Mouse (Mus musculus) kidney, adult 9 months (tissue): ENCODE measurements around the gene Akap8l.

Experiments used
- DNase-seq: peaks from one replicate; pipeline ENCODE4 v3.0.0; 2022

Akap8l gene

GRCm38 (mm10) chr17:32356766-32357760 lies 6.7 kb upstream of the Akap8l start:
- DNase-seq: no peak

- no peak for DNase-seq
Measured at GRCm38 (mm10) chr17:32356281-32356680, 5.9 kb upstream of the Akap8l start.

- no peak for DNase-seq
Measured at GRCm38 (mm10) chr17:32355031-32355430, 4.6 kb upstream of the Akap8l start.

GRCm38 (mm10) chr17:32354211-32354610 lies 3.8 kb upstream of the Akap8l start:
- DNase-seq: no peak

GRCm38 (mm10) chr17:32353696-32354095 lies 3.3 kb upstream of the Akap8l start:
- peak; percentile 98 for DNase-seq

GRCm38 (mm10) chr17:32351726-32352125 lies 1.3 kb upstream of the Akap8l start:
- no peak for DNase-seq

- DNase-seq: no peak
Measured at GRCm38 (mm10) chr17:32351269-32351668, 862 bp upstream of the Akap8l start.

- no peak for DNase-seq
Measured at GRCm38 (mm10) chr17:32349851-32350381, 491 bp downstream of the Akap8l start.

GRCm38 (mm10) chr17:32349037-32349732 lies 1.2 kb downstream of the Akap8l start:
- peak; percentile 42 for DNase-seq

- no peak for DNase-seq
Measured at GRCm38 (mm10) chr17:32348406-32348805, 2.0 kb downstream of the Akap8l start.

- DNase-seq: no peak
Measured at GRCm38 (mm10) chr17:32341102-32341501, 9.3 kb downstream of the Akap8l start.

GRCm38 (mm10) chr17:32340110-32340509 lies 10.3 kb downstream of the Akap8l start:
- DNase-seq: no peak

GRCm38 (mm10) chr17:32335869-32336268 lies 14.5 kb downstream of the Akap8l start:
- DNase-seq: no peak

- DNase-seq: no peak
Measured at GRCm38 (mm10) chr17:32334921-32335320, 15.5 kb downstream of the Akap8l start.

GRCm38 (mm10) chr17:32333675-32334303 lies 16.6 kb downstream of the Akap8l start:
- no peak for DNase-seq

GRCm38 (mm10) chr17:32327501-32327900 lies 22.9 kb downstream of the Akap8l start:
- no peak for DNase-seq

GRCm38 (mm10) chr17:32322809-32323208 lies 27.6 kb downstream of the Akap8l start:
- DNase-seq: no peak

- DNase-seq: peak; percentile 47
Measured at GRCm38 (mm10) chr17:32321836-32322235, 28.6 kb downstream of the Akap8l start.

- DNase-seq: no peak
Measured at GRCm38 (mm10) chr17:32321390-32321734, 29.0 kb downstream of the Akap8l start.

- DNase-seq: peak; percentile 99
Measured at GRCm38 (mm10) chr17:32320597-32321389, 29.6 kb downstream of the Akap8l start, which contains the start of gene Akap8. Akap8 (minus strand) TSS chr17:32321238.

- no peak for DNase-seq
Measured at GRCm38 (mm10) chr17:32319950-32320349, 30.5 kb downstream of the Akap8l start.

- DNase-seq: no peak
Measured at GRCm38 (mm10) chr17:32317708-32318107, 32.7 kb downstream of the Akap8l start.
